Mouse (Mus musculus) urinary bladder, postnatal 25 days (tissue): ENCODE data around the gene Endou.

Experiments
- DNase-seq: peaks from one replicate; pipeline ENCODE4 v3.0.0; 2022; ENCODE audit warnings: low spot score

The Endou gene

GRCm38 (mm10) chr15:97754476-97754875 is 23.3 kb upstream of the Endou start:
- DNase-seq: no peak

GRCm38 (mm10) chr15:97752491-97752890 is 21.4 kb upstream of the Endou start:
- DNase-seq: no peak

- no peak for DNase-seq
Measured at GRCm38 (mm10) chr15:97751676-97752075, 20.5 kb upstream of the Endou start.

GRCm38 (mm10) chr15:97750697-97751096 is 19.6 kb upstream of the Endou start:
- DNase-seq: no peak

GRCm38 (mm10) chr15:97749841-97750240 is 18.7 kb upstream of the Endou start:
- no peak for DNase-seq

GRCm38 (mm10) chr15:97749397-97749796 is 18.3 kb upstream of the Endou start:
- no peak for DNase-seq

- no peak for DNase-seq
Measured at GRCm38 (mm10) chr15:97748964-97749363, 17.8 kb upstream of the Endou start.

- DNase-seq: no peak
Measured at GRCm38 (mm10) chr15:97748309-97748708, 17.2 kb upstream of the Endou start.

- DNase-seq: no peak
Measured at GRCm38 (mm10) chr15:97747486-97747885, 16.3 kb upstream of the Endou start.

GRCm38 (mm10) chr15:97746748-97747147 is 15.6 kb upstream of the Endou start:
- DNase-seq: no peak

- DNase-seq: no peak
Measured at GRCm38 (mm10) chr15:97746278-97746677, 15.1 kb upstream of the Endou start.

GRCm38 (mm10) chr15:97745331-97745730 is 14.2 kb upstream of the Endou start:
- no peak for DNase-seq

- DNase-seq: no peak
Measured at GRCm38 (mm10) chr15:97744930-97745329, 13.8 kb upstream of the Endou start.

- DNase-seq: no peak
Measured at GRCm38 (mm10) chr15:97743961-97744525, 12.9 kb upstream of the Endou start.

- DNase-seq: no peak
Measured at GRCm38 (mm10) chr15:97743210-97743609, 12.1 kb upstream of the Endou start.

GRCm38 (mm10) chr15:97742600-97742999 is 11.5 kb upstream of the Endou start:
- no peak for DNase-seq

GRCm38 (mm10) chr15:97742074-97742473 is 10.9 kb upstream of the Endou start:
- no peak for DNase-seq

- DNase-seq: no peak
Measured at GRCm38 (mm10) chr15:97741662-97742061, 10.5 kb upstream of the Endou start.

- DNase-seq: no peak
Measured at GRCm38 (mm10) chr15:97740283-97740732, 9.2 kb upstream of the Endou start.

GRCm38 (mm10) chr15:97738923-97739322 is 7.8 kb upstream of the Endou start:
- no peak for DNase-seq

- no peak for DNase-seq
Measured at GRCm38 (mm10) chr15:97731988-97732387, 849 bp upstream of the Endou start.

- no peak for DNase-seq
Measured at GRCm38 (mm10) chr15:97730365-97730764, 774 bp downstream of the Endou start.

GRCm38 (mm10) chr15:97728804-97729203 is 2.3 kb downstream of the Endou start:
- no peak for DNase-seq

- no peak for DNase-seq
Measured at GRCm38 (mm10) chr15:97728394-97728793, 2.7 kb downstream of the Endou start.

- no peak for DNase-seq
Measured at GRCm38 (mm10) chr15:97727520-97727919, 3.6 kb downstream of the Endou start.
